ENCODE assay signal across 8 mouse cellular contexts in the genomic region with DNA sequence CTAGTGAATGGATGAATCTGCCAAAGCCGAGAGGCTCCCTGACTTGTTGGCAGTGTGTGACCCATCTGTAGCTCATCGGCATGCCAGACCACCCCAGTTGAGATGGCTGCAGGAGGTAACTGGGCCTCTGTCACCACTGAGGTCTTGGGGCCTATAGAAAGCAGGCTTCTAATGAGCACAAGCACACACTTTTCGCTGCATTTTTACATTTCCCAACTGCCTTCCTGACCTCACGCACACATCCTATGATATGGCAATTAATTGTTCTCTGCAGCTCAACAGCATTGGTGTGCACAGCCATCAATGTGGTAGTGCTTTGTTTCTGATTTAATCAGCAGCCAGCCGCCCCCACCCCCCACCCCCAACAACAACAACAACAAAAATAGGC.
DNase-seq lines count a peak whose midpoint lies in the region; ATAC-seq lines count a peak whose summit lies in the region.

No protein-coding gene starts in this region.

- no peak overlapping the region for H3K9ac ChIP-seq in limb, embryonic 15.5 days

- no peaks in the 10 kb centered on the region for H3K9me3 ChIP-seq in limb, embryonic 15.5 days

- H3K36me3 ChIP-seq in limb, embryonic 15.5 days = no peaks in the 10 kb centered on the region

- peaks cover 34% of the 10 kb centered on the region for H3K4me1 ChIP-seq in limb, embryonic 15.5 days

- 27% methylated on average over 5 of the region's 5 CpGs for WGBS in limb, embryonic 15.5 days

- H3K4me2 ChIP-seq in limb, embryonic 15.5 days = no peak overlapping the region; the same call in 1 of the 2 replicates

- no peak for ATAC-seq in limb, embryonic 15.5 days (ENCODE audit: insufficient number of reproducible peaks, low FRiP score, low TSS enrichment, low read depth)

- H3K27me3 ChIP-seq in limb, embryonic 15.5 days = no peaks in the 10 kb centered on the region

- 0 out of 2 replicates have a peak overlapping the region, but pooled peaks have one; percentile 59 for H3K27ac ChIP-seq in limb, embryonic 15.5 days

- peak; percentile 87 for DNase-seq in heart, adult 11 months
- DNase-seq in heart, adult 9 months (ENCODE audit: low spot score in 2 of 2) = no peak
- DNase-seq in R1 (ENCODE audit: low read depth, low spot score) = peak; percentile 21
- DNase-seq in forelimb bud, embryonic 11.5 days (ENCODE audit: low read depth, low spot score) = peak; percentile 19
- DNase-seq in frontal cortex, postnatal 36 days (ENCODE audit: low spot score in 2 of 2) = no peak
- no peak for DNase-seq in spleen, postnatal 10 days (ENCODE audit: low spot score in 2 of 2)
- no peak for DNase-seq in adrenal gland, adult 18-20 months (ENCODE audit: low spot score in 2 of 2)

- no peak overlapping the region for H3K4me3 ChIP-seq in limb, embryonic 15.5 days

Comparison
In these comparisons a context has a peak if more than half of its experiments do, and no peak if none do; other contexts are left out.
1. DNase-seq: peak in heart, adult 11 months (single experiment), R1 (single experiment) and forelimb bud, embryonic 11.5 days (single experiment); none in heart, adult 9 months (0 of 2), frontal cortex, postnatal 36 days (0 of 2), spleen, postnatal 10 days (0 of 2) and adrenal gland, adult 18-20 months (0 of 2).